Mouse (Mus musculus) G1E (cell line): ENCODE results near the gene Wwox.

ENCODE experiments used
- CTCF ChIP-seq: IDR thresholded peaks from 2 replicates; pipeline ENCODE4 v1.5.1; 2012; ENCODE audit warnings: low read depth, low read length, inconsistent platforms, mixed read lengths
- GATA1 ChIP-seq: IDR thresholded peaks from 2 replicates; pipeline ENCODE4 v1.6.1; 2012; ENCODE audit warnings: borderline replicate concordance, low read length, inconsistent platforms, mixed read lengths

- TF ChIP-seq CTCF (no peak), GATA1 (no peak)
Observed at GRCm38 (mm10) chr8:114850014-114850870, 410.8 kb downstream of the Wwox start.
